Mouse (Mus musculus) small intestine, adult 2 months (tissue): ENCODE results near the gene Fbln2.

Experiments used
- CTCF ChIP-seq: fragments of 200-500 bp; IDR thresholded peaks from 2 replicates; pipeline ENCODE4 v1.5.1; 2012; ENCODE audit warnings: low read depth, mild to moderate bottlenecking, control low read depth, inconsistent platforms, low read length, moderate library complexity, mixed read lengths; ENCODE audit not compliant: insufficient replicate concordance, insufficient read length; ENCODE audit errors: extremely low read depth
- POLR2A ChIP-seq: fragments of 200-500 bp; IDR thresholded peaks from 2 replicates; pipeline ENCODE4 v1.6.1; 2012; ENCODE audit warnings: low read depth, mild to moderate bottlenecking, control low read depth, inconsistent platforms, low read length, moderate library complexity

- TF ChIP-seq POLR2A (no peak), CTCF (no peak)
Measured at GRCm38 (mm10) chr6:91218871-91219270, 6.6 kb downstream of the Fbln2 start.
